Mouse (Mus musculus): Measurements from ENCODE around the gene Gm28051. TPM values are rescaled to one million over a fixed set of nuclear protein-coding genes. Genes with fewer than 3 reads are reported as not detected.
A peak's percentile ranks its signal among the peaks of the same experiment; 100 is the strongest.

Gene Gm28051
- polyA plus RNA-seq, 1 experiment from 2014 or later, result not detected

DNA sequence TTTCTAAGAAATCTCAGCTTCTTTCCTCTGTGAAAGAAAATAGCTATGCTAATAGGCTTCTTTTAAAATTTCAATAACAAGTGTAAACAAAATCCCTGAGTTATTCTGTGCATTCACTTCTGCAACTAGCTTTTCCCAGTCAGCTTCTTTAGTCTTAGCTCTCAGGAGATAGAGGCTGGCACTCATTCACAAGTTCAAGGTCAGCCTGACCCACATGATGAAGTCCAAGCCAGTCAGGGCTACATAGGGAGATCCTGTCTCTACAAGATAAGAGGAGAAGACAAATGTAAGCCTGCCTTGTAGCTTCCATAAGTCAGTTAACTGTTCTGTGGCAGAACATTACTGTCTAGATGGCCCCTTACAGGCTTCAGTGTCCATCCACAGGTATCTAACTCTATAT, 6.1 kb upstream of the Gm28051 start:
- Histone ChIP-seq H3K4me1 (peaks cover 16% of the 10 kb centered on the region), H3K4me2 (replicated peaks) (no peak overlapping the region), H3K36me3 (peaks cover 54% of the 10 kb centered on the region), H3K9me3 (no peaks in the 10 kb centered on the region), H3K4me3 (no peak overlapping the region), H3K27ac (replicated peaks) (no peak overlapping the region), H3K27me3 (no peaks in the 10 kb centered on the region), H3K9ac (replicated peaks) (no peak overlapping the region)
- ATAC-seq (replicated peaks), result no peak

DNA sequence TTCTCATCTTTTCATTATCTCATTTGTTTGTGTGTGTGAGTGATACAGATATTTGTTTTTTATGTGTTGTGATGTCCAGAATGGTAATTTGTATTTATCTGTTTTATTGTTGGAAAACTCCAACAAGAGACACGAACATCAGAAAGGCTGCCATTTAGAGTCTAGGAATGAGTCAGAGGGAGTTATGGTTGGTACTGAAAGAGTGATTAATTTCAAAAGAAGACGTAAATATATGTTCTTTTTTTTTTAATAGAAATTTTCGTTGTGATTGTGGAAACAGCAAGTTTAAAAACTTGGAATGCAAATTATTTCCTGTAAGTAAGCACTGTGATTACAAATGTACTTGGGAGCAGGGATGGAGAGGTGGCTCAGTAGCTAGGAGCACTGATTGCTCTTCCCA, 4.1 kb upstream of the Gm28051 start:
- WGBS, result 90% methylated on average over 3 of the region's 3 CpGs
- H3K9ac ChIP-seq (replicated peaks), result no peak overlapping the region

DNA sequence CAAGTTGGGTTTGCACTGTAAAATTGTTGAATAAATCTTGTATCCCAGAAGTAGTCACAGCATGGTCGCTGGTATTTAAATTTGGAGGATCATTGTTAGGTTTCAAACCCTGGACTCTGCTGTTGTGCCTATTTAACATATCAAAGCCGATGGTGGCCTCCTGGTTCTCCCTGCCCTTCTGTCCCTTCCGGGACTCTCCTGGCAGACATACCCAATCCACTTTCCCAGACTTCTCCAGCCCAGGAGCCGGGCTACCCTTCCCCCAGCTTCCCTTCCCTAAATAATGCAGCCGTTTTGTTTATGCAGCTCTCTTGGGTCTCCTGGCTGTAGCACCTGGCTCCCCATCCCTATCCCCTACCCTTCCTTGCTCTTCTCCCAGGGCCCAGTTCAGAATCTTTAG, 1.4 kb upstream of the Gm28051 start:
- Histone ChIP-seq H3K4me1 (peaks cover 42% of the 10 kb centered on the region), H3K27ac (replicated peaks) (no peak overlapping the region), H3K9ac (replicated peaks) (peak overlapping the region; percentile 87), H3K27me3 (no peaks in the 10 kb centered on the region), H3K9me3 (no peaks in the 10 kb centered on the region), H3K36me3 (peaks cover 12% of the 10 kb centered on the region), H3K4me2 (replicated peaks) (peak overlapping the region; percentile 87), H3K4me3 (peak overlapping the region; percentile 94)
- WGBS, result 2% methylated on average over 5 of the region's 5 CpGs
- ATAC-seq (replicated peaks), result no peak

More for the DNA sequence above, 4.1 kb upstream of the Gm28051 start:
- H3K4me1 ChIP-seq, result peaks cover 23% of the 10 kb centered on the region
- H3K4me3 ChIP-seq, result no peak overlapping the region
- no peak overlapping the region for H3K4me2 ChIP-seq (replicated peaks)
- ATAC-seq (replicated peaks), result no peak
- no peaks in the 10 kb centered on the region for H3K9me3 ChIP-seq
- H3K27ac ChIP-seq (replicated peaks), result no peak overlapping the region
- H3K36me3 ChIP-seq, result peaks cover 36% of the 10 kb centered on the region
- H3K27me3 ChIP-seq, result no peaks in the 10 kb centered on the region

DNA sequence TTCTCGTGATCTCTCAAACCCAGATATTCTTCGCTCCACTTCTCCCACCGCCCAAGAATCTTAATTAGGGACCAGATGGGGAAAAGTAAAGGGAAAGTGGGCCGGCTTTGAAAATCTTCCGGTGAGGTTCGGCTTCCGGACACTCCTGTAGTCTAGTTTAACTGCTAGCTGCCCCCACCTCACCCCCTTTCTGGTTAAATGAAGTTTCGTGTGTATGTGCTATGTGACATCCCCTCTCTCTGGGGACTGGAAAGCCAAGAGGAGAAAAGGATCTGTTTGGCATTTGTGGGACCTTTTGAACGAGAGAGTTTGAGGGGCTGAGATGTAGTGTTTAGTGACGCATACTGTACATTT, 815 bp upstream of the Gm28051 start, which contains the start of gene Gm20604:
Gene Gm20604, minus strand, starts transcription at position 270 of the 354 bp plus-strand sequence.
- under 1% methylated on average over 10 of the region's 10 CpGs for WGBS
- peaks cover 8% of the 10 kb centered on the region; the same call in 1 of the 2 replicates for H3K36me3 ChIP-seq
- H3K9me3 ChIP-seq, result no peaks in the 10 kb centered on the region
- peak within 1 kb of the TSS; percentile 94 for H3K4me3 ChIP-seq
- peak within 1 kb of the TSS; percentile 87 for H3K4me2 ChIP-seq (replicated peaks)
- no peak for ATAC-seq (replicated peaks)
- peak within 1 kb of the TSS; percentile 83 for H3K27ac ChIP-seq (replicated peaks)
- H3K9ac ChIP-seq (replicated peaks), result peak within 1 kb of the TSS; percentile 87
- H3K27me3 ChIP-seq, result no peaks in the 10 kb centered on the region
- H3K4me1 ChIP-seq, result peaks cover 42% of the 10 kb centered on the region

DNA sequence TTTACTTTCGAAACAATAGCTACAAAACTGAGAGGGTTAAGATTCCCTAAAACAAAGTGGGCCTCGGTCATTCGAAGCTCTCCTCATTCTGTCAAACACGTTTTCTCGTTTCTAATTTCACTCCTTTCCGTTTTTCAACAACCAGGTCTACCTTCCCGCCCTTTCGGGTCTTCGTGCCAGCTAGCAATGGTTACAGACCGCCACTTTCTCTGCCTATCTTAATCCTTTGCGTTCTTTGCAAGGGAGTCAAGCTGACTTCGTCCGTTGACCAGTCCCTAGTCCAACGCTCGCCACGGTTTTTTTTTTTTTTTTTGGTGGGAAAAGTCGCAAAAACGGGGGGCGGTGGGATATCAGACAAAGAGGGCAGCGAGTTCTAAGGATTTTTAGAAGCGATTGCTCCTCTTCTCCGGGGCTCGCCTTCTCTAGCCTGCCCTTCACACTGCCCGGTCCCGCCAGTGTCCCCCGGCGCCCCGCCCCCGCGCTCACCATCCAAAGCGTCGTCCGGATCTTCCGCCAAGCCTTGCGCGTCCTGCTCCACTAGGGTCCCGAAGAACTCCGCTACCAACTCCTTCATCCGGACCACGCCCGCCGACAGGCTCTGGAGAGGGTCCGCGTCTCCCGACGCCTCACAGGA, 393 bp downstream of the Gm28051 start:
- WGBS, result 2% methylated on average over 46 of the region's 46 CpGs
- Histone ChIP-seq H3K9me3 (no peaks in the 10 kb centered on the region), H3K36me3 (peaks cover 3% of the 10 kb centered on the region; the same call in 1 of the 2 replicates), H3K27ac (replicated peaks) (peak overlapping the region; percentile 83), H3K27me3 (no peaks in the 10 kb centered on the region), H3K4me3 (peak overlapping the region; percentile 94), H3K9ac (replicated peaks) (peak overlapping the region; percentile 54), H3K4me1 (peaks cover 42% of the 10 kb centered on the region), H3K4me2 (replicated peaks) (peak overlapping the region; percentile 67)
- no peak for ATAC-seq (replicated peaks)

DNA sequence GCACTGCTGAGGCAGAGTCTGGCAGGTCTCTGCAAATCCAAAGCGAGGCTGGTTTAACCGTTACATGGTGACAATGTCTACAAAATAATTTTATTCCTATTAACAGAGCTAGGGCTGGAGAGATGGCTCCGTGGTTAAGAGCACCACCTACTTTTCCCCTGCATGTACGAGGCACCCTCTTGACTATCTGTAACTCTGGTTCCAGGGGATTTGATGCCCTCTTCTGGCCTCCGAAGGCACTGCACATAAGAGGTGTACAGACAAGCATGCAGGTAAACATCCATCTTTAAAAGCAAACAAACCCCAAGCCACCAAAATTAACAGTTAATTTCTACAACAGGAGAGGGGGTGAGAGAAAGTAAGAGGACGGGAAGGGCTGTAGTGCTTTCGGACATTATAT, 1.3 kb downstream of the Gm28051 start:
- Histone ChIP-seq H3K4me1 (peaks cover 42% of the 10 kb centered on the region), H3K4me2 (replicated peaks) (peak overlapping the region; percentile 67), H3K27me3 (no peaks in the 10 kb centered on the region), H3K36me3 (peaks cover 2% of the 10 kb centered on the region; the same call in 1 of the 2 replicates), H3K4me3 (peak overlapping the region; percentile 94), H3K27ac (replicated peaks) (no peak overlapping the region), H3K9ac (replicated peaks) (peak overlapping the region; percentile 54; the same call in 1 of the 2 replicates), H3K9me3 (no peaks in the 10 kb centered on the region)
- 87% methylated on average over 7 of the region's 7 CpGs for WGBS
- ATAC-seq (replicated peaks), result no peak

DNA sequence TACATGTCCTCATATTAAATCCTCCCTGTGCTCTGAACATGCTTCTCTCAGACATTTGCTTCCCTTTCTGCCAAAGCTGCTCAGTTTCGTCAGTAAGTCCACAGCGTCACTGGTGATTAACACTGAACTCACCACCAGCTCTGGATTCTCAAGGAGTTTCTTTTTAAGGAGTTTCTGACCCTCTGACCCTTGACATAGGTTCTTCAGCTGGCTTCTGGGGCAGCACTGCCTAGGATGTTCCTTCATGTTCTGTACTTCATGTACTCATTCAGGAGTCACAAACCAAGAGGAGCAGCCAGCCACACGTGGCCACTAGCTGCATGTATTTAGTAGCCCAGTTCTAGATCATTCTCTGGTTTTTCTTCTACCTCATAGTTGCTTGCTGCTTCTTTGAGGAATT, 9.3 kb downstream of the Gm28051 start:
- 91% methylated on average over 3 of the region's 3 CpGs for WGBS
- H3K9ac ChIP-seq (replicated peaks), result no peak overlapping the region
- no peak overlapping the region for H3K4me2 ChIP-seq (replicated peaks)
- no peak overlapping the region for H3K4me3 ChIP-seq
- H3K36me3 ChIP-seq, result peaks cover 9% of the 10 kb centered on the region; the same call in 1 of the 2 replicates
- H3K4me1 ChIP-seq, result peaks cover 11% of the 10 kb centered on the region
- no peak overlapping the region for H3K27ac ChIP-seq (replicated peaks)
- no peaks in the 10 kb centered on the region for H3K9me3 ChIP-seq
- H3K27me3 ChIP-seq, result no peaks in the 10 kb centered on the region
- ATAC-seq (replicated peaks), result no peak

DNA sequence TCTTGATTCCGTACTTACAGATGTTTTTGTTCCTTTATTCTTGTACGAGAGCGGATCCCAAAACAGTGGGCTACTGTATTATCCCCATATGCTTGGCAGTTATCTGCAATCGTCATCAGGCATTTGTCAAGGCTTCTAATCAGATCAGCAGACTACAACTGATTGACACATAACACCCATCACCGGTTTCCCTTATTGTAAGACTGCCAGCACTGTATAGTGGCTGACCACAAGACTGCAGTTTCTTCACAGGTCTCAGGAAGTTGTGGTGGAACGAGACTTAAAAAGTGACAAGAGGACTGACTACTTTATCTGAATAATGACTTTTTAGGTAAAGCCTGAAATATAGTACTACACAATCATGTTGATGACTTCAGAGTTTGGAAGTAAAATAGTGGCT, 12.7 kb downstream of the Gm28051 start:
- Histone ChIP-seq H3K9me3 (no peaks in the 10 kb centered on the region), H3K9ac (replicated peaks) (no peak overlapping the region), H3K27ac (replicated peaks) (no peak overlapping the region), H3K36me3 (peaks cover 9% of the 10 kb centered on the region; the same call in 1 of the 2 replicates), H3K4me3 (0 out of 2 replicates have a peak overlapping the region, but pooled peaks have one; percentile 74), H3K4me2 (replicated peaks) (peak overlapping the region; percentile 86; the same call in 1 of the 2 replicates), H3K27me3 (no peaks in the 10 kb centered on the region), H3K4me1 (peaks cover 26% of the 10 kb centered on the region)
- no peak for ATAC-seq (replicated peaks)
- WGBS, result 53% methylated on average over 6 of the region's 6 CpGs

DNA sequence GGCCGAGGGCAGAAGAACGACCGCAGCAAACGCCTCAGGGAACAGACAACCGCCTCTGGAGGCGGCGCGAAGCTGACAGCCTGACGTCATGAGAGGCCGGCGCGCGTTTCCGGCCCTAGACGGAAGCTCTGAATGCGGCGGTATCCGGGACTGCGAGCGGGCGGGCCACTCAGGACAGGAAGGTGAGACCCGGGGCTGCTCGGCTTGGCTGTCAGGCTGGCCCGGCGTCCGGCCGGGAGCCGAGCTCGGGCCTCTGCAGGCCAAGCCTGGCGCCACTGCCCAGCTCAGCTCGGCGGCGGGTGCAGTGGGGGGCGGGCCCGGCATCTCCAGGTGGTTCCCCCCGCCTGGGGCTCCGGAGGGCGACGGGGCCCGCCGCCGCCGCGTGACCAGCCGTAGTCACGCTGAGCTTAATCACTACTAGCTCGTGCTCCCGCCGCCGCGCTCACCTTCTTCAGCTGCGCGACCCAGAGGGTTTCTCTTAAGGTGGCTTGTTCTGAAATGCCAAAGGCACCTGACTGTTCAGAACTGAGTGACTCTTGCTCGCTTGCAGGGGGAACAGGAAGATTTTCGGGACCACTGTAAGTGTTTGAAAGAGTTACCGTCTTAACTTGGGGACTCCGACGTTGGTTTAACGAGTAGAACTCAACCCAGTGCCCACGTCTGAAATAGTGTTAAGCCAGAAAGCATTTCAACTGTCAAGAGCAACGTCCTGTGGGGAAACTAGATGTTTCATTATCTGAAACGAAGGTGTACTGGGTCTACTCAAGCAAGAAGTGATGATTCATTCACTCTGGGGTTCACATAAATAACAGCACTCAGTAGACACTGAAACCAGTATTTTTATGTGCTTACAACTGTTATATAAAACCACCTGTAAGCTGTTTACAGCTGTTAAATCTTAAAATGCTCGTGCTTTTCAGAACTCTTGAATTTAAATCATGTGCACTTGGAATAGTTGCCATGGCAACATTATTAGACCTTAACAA, 13.7 kb downstream of the Gm28051 start, which contains the start of the genes Moap1 and Tmem251:
Gene Moap1, minus strand, starts transcription at position 73 of the 986 bp plus-strand sequence.
Gene Tmem251, plus strand, starts transcription at position 174 of the 986 bp plus-strand sequence.
- peak within 1 kb of the TSS; percentile 74 for H3K4me3 ChIP-seq
- peak within 1 kb of the TSS; percentile 83 for H3K9ac ChIP-seq (replicated peaks)
- peak within 1 kb of the TSS; percentile 86 for H3K4me2 ChIP-seq (replicated peaks)
- H3K36me3 ChIP-seq, result peaks cover 9% of the 10 kb centered on the region; the same call in 1 of the 2 replicates
- H3K4me1 ChIP-seq, result peaks cover 26% of the 10 kb centered on the region
- no peaks in the 10 kb centered on the region for H3K9me3 ChIP-seq
- peak within 1 kb of the TSS; percentile 92 for H3K27ac ChIP-seq (replicated peaks)
- peak; percentile 98 for ATAC-seq (replicated peaks)
- no peaks in the 10 kb centered on the region for H3K27me3 ChIP-seq
- WGBS, result under 1% methylated on average over 58 of the region's 63 CpGs

DNA sequence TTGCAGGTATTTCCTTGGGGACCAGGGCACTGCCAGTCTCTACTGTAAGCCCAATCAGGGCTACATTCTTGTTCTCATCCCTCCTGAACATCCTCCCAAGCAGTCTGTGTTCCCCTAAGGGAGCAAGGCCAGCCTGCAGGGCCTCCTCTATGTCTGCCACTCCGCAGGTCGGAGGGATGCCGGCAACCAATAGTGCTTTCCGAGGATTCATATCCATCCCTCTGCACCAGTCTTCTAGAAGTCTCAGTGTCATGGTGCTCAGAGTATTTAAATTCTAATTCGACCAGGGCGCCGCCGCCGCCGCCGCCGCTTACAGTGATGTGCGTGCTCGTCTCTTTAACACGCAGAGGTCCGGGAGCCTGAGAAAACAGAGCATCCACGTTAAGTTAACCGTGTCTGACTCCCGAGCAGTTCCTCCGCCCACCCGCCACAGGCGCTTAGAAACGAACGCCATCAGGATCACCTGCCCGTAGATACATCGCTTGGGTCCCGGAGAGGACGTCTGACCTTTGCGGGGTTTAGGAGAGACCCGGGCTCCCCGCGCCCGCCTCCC, 14.5 kb downstream of the Gm28051 start:
- peak overlapping the region; percentile 83 for H3K9ac ChIP-seq (replicated peaks)
- peak; percentile 79; the same call in 1 of the 2 replicates for ATAC-seq (replicated peaks)
- H3K27ac ChIP-seq (replicated peaks), result peak overlapping the region; percentile 92
- H3K27me3 ChIP-seq, result no peaks in the 10 kb centered on the region
- H3K4me2 ChIP-seq (replicated peaks), result peak overlapping the region; percentile 86
- under 1% methylated on average over 33 of the region's 33 CpGs for WGBS
- H3K4me3 ChIP-seq, result peak overlapping the region; percentile 74
- peaks cover 26% of the 10 kb centered on the region for H3K4me1 ChIP-seq
- H3K36me3 ChIP-seq, result peaks cover 5% of the 10 kb centered on the region; the same call in 1 of the 2 replicates
- H3K9me3 ChIP-seq, result no peaks in the 10 kb centered on the region

DNA sequence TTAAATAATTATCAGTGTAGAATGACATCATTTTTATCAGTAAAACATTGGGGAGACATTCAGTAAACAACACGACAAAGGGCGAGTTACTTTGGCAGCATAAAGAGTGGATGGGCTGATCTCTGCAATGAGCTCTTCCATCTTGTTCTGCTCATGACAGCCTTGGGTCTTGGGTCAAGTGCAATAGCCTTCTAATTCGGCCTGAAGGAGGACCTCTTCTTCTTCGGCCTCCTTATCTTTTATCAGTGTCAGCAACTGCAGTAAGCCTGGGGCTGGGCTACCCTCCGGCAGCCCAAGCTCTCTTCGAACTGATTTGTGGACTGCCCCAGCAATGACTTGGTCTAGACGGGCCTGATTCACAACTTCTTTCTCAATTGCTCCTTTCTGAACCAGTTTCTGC, 15.5 kb downstream of the Gm28051 start:
- Histone ChIP-seq H3K4me1 (peaks cover 26% of the 10 kb centered on the region), H3K4me3 (no peak overlapping the region), H3K27me3 (no peaks in the 10 kb centered on the region), H3K9me3 (no peaks in the 10 kb centered on the region), H3K27ac (replicated peaks) (no peak overlapping the region), H3K9ac (replicated peaks) (no peak overlapping the region), H3K4me2 (replicated peaks) (0 out of 2 replicates have a peak overlapping the region, but pooled peaks have one; percentile 86), H3K36me3 (peaks cover 4% of the 10 kb centered on the region; the same call in 1 of the 2 replicates)
- 89% methylated on average over 7 of the region's 7 CpGs for whole genome bisulfite sequencing
- ATAC-seq (replicated peaks), result no peak
